Mouse (Mus musculus) forebrain, embryonic 11.5 days (tissue): ENCODE measurements at regions not wholly inside any gene's neighbourhood (a gene's known extent, or its start where the extent isn't known, plus 50 kb on each side); places are given as distances from the start of the nearest gene placed in this dataset.

Experiments used
- ATAC-seq: fragments of 200-750 bp; cut with Nextera tagmentation; replicated peaks from 2 replicates; pipeline ENCODE4 v1.8.0; 2017; ENCODE audit warnings: moderate TSS enrichment; ENCODE audit not compliant: low FRiP score
- DNase-seq: peaks from one replicate; pipeline ENCODE4 v3.0.0-alpha.2; 2017; ENCODE audit warnings: low spot score
- H3K27ac ChIP-seq: fragments of 300-500 bp; sonication (generic); 2 replicates; pipeline ENCODE4 v1.5.1; 2014; ENCODE audit warnings: low read depth, low read length
- H3K27me3 ChIP-seq: fragments of 300-500 bp; sonication (generic); 2 replicates; pipeline ENCODE4 v1.6.1; 2014; ENCODE audit warnings: mild to moderate bottlenecking, low read length, mixed read lengths; ENCODE audit not compliant: control insufficient read depth, insufficient read depth
- H3K36me3 ChIP-seq: fragments of 300-500 bp; sonication (generic); 2 replicates; pipeline ENCODE4 v1.6.1; 2014; ENCODE audit warnings: mild to moderate bottlenecking, low read length, moderate library complexity, mixed read lengths; ENCODE audit not compliant: control insufficient read depth, insufficient read depth
- H3K4me1 ChIP-seq: fragments of 300-500 bp; sonication (generic); replicated peaks from 2 replicates; pipeline ENCODE4 v1.6.1; 2014; ENCODE audit warnings: low read length, mixed read lengths; ENCODE audit not compliant: control insufficient read depth, insufficient read depth
- H3K4me2 ChIP-seq: fragments of 300-500 bp; sonication (generic); 2 replicates; pipeline ENCODE4 v1.6.1; 2014; ENCODE audit warnings: low read depth, mild to moderate bottlenecking, low read length, moderate library complexity, mixed read lengths; ENCODE audit not compliant: severe bottlenecking
- H3K4me3 ChIP-seq: fragments of 300-500 bp; sonication (generic); 2 replicates; pipeline ENCODE4 v1.5.1; 2014; ENCODE audit warnings: low read depth, low read length
- H3K9ac ChIP-seq: fragments of 300-500 bp; sonication (generic); 2 replicates; pipeline ENCODE4 v1.6.1; 2014; ENCODE audit warnings: low read length
- H3K9me3 ChIP-seq: fragments of 300-500 bp; sonication (generic); 2 replicates; pipeline ENCODE4 v1.6.1; 2016; ENCODE audit warnings: low read length, mixed read lengths; ENCODE audit not compliant: control insufficient read depth
- WGBS: fragments of 180-500 bp; shearing (Covaris S2); extraction: QIAGEN DNeasy Blood & Tissue Kit; methylation state at CpG from one replicate; pipeline ENCODE4 v1.1.7; 2014; 5-methylcytosine and 5-hydroxymethylcytosine counted together

DNA sequence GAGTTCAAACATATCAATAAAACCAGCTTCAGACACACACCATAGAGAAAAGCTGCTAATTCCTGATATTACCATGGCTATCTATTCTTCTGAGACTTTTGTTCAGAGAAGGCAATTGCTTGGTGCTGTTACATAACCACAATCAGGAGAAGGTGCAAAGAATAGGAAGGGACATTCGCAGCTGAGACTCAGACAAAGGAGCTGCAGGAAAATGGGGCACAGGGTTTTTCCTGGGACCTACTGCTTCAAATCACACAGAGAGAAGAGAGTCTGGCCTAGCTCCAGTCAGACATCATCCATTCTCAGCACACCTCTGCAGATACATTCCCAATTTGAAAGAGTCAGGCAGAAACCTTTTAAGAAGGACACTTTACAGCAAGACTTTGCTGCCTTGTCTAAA, 219.4 kb upstream of the Ercc4 start:
- no peak for ATAC-seq
- Histone ChIP-seq H3K36me3 (no peaks in the 10 kb centered on the region), H3K4me1 (no peaks in the 10 kb centered on the region), H3K27me3 (no peaks in the 10 kb centered on the region), H3K4me3 (no peak overlapping the region), H3K4me2 (no peak overlapping the region), H3K9ac (no peak overlapping the region), H3K27ac (no peak overlapping the region), H3K9me3 (no peaks in the 10 kb centered on the region)
- DNase-seq: no peak
- WGBS: 87% methylated on average over 1 of the region's 1 CpGs

DNA sequence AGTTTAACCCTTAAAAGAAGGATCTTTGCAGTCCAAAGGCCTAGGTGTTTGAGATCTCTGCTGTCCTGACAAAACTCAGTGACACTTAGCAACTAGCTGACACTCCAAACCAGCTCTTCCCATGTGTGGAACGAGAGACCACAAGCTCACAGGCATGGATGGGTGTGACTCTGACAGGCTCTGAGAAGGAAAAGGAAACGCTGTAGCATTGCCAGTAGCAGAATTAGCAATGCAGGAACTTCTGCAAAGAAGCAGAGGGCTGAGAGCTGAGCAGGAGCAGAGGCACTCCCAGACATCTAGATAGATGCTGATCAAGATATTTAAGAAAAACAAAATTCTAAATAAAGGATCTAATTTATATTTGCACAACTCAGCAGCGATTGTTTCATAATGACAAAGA, 218.9 kb upstream of the Ercc4 start:
- H3K4me1 ChIP-seq: no peaks in the 10 kb centered on the region
- H3K9ac ChIP-seq: no peak overlapping the region
- no peaks in the 10 kb centered on the region for H3K27me3 ChIP-seq
- DNase-seq: no peak
- no peaks in the 10 kb centered on the region for H3K9me3 ChIP-seq
- 87% methylated on average over 3 of the region's 3 CpGs for WGBS
- no peak overlapping the region for H3K4me2 ChIP-seq
- H3K36me3 ChIP-seq: no peaks in the 10 kb centered on the region
- no peak for ATAC-seq
- no peak overlapping the region for H3K4me3 ChIP-seq
- no peak overlapping the region for H3K27ac ChIP-seq

DNA sequence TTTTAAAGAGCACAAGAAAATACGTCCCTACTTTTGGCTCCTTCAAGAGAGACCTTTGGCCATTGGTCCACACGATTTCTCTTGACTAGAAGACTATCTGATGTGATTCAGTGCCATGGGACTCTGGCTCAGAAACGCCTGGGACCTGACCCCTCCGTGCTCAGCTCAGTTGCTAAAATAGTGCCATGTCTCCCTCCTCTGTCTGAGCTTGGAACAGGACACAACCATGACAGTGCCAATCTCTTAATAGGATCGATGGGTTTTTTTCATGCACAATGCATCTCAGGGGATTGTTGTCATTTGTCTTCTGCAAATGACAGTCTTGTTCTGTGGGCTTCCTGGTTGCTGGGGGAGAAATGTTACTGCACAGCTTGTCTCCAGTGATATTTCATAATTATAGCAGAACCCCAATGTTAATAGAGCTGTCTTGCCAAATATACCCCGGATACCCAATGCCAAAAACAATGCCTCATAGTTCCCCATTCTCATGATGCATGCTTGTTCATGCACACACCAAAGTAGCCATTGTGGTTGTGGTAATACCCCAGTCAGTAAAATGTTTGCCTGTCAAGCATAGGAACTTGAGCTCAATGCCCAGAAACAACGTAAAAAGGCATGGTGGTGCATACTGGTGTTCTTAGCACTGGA, 216.7 kb upstream of the Ercc4 start:
- Histone ChIP-seq H3K27me3 (no peaks in the 10 kb centered on the region), H3K27ac (no peak overlapping the region), H3K4me1 (no peaks in the 10 kb centered on the region), H3K36me3 (no peaks in the 10 kb centered on the region), H3K4me2 (no peak overlapping the region), H3K4me3 (no peak overlapping the region), H3K9me3 (no peaks in the 10 kb centered on the region), H3K9ac (no peak overlapping the region)
- ATAC-seq (no peak), DNase-seq (no peak)
- WGBS: 87% methylated on average over 7 of the region's 7 CpGs

DNA sequence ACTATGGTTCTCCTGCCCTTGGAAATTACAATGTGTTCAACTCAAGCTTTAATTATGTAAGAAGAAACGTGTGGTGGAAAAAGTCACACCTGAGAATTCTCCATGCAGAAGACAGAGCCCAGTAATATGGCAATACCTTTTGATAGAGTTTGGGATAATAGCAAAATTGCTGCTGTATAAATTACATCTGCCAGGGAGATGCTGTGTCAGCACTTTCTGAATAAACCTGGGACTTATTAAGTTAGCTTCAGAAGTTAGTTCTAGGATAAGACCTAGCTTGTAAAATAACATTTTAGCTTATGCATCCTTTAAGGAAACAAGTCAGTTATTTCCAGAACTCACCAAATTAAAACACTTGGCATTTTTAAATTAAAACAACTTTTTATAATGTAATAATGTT, 212.2 kb upstream of the Ercc4 start:
- H3K27ac ChIP-seq: no peak overlapping the region
- no peak overlapping the region for H3K4me3 ChIP-seq
- ATAC-seq (no peak), DNase-seq (no peak)
- 72% methylated on average over 1 of the region's 1 CpGs for WGBS
- no peak overlapping the region for H3K4me2 ChIP-seq
- H3K36me3 ChIP-seq: no peaks in the 10 kb centered on the region
- H3K27me3 ChIP-seq: no peaks in the 10 kb centered on the region
- no peaks in the 10 kb centered on the region for H3K9me3 ChIP-seq
- H3K9ac ChIP-seq: no peak overlapping the region
- no peaks in the 10 kb centered on the region for H3K4me1 ChIP-seq

DNA sequence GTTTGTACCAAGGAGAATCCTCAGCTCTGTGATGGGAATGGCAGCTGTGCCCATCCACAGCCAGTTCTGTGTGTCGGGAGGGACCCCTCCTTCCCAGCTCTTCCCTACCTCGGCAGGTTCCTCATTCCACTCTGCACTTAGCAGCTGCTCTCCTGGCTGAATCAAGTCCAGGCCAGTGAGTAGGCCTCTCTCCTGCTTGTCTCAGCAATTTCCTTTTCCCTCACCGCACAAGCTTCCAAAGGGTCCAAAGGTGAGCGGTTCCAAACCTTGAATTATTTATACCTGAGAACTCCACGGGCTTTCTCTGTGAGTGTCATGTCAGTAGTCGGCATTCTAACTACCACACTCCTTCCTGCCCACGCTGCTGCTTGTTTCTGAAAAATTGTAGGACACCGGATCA, 208.8 kb upstream of the Ercc4 start:
- Histone ChIP-seq H3K9ac (no peak overlapping the region), H3K27ac (no peak overlapping the region), H3K4me2 (no peak overlapping the region), H3K4me3 (no peak overlapping the region), H3K36me3 (no peaks in the 10 kb centered on the region), H3K9me3 (no peaks in the 10 kb centered on the region), H3K4me1 (no peaks in the 10 kb centered on the region), H3K27me3 (no peaks in the 10 kb centered on the region)
- WGBS: 85% methylated on average over 8 of the region's 8 CpGs
- DNase-seq: no peak
- ATAC-seq: no peak

DNA sequence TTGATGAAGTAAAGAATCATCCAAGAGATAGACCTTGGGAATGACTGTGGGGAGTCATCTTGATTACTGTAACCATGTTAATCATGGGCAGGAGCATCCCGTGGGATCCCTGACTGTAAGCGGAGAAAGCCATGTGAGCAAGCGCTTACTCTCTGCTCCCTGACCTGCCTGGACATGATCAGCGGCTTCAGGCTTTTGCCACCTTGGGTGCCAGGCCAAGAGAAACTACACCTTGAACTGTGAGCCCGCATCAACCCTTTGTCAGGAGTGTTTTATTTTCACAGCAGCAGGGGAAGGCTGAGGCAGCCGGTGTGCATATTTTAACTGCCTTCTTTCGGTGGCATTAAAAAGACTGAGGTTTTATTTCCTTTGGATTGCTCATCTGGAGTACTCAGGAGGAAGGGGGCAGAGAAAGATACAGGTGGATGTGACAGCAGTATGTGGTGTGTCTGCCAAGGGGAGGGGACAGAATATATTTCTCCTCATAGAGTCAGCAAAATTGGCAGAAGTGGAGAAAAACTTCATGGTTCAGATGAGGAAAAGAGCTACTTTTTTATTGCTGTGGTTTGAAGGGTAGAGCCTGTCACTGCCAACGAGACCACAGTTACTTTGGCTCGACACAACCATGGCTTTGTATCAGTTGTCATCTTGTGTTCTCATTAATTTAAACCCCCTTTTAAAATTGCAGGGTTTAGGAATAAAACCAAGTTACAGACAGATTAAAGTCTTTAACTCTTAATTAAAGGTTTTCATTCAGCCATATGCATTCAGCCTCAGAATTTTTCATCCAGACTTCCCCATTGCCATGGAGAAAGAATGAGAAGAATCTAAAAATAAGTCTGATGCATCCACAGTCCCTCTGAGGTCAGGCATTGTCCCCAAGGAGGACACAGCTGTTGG, 208.1 kb upstream of the Ercc4 start:
- H3K9me3 ChIP-seq: no peaks in the 10 kb centered on the region
- H3K27me3 ChIP-seq: no peaks in the 10 kb centered on the region
- whole genome bisulfite sequencing: 53% methylated on average over 9 of the region's 9 CpGs
- H3K4me3 ChIP-seq: no peak overlapping the region
- no peak for ATAC-seq
- no peak overlapping the region for H3K27ac ChIP-seq
- H3K9ac ChIP-seq: no peak overlapping the region
- H3K36me3 ChIP-seq: no peaks in the 10 kb centered on the region
- no peak overlapping the region for H3K4me2 ChIP-seq
- DNase-seq: no peak
- no peaks in the 10 kb centered on the region for H3K4me1 ChIP-seq

DNA sequence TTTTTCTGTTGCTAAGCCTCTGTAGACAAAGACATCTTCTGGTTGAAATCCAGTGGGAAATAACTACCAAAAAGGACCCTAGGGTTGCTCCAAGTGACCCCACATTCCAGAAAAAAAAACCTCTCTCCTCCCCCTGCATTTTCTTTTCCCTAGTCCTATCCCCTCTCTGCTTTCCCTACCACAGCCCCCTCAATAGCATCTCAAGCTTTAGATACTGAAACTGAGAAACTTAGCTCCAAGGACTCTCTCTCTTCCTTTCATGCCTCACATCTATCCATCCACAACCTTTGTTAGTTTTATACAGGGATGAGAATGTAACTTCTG, 207.5 kb upstream of the Ercc4 start:
- Histone ChIP-seq H3K4me2 (no peak overlapping the region), H3K27ac (no peak overlapping the region), H3K27me3 (no peaks in the 10 kb centered on the region), H3K4me1 (no peaks in the 10 kb centered on the region), H3K4me3 (no peak overlapping the region), H3K9me3 (no peaks in the 10 kb centered on the region), H3K36me3 (no peaks in the 10 kb centered on the region), H3K9ac (no peak overlapping the region)
- no peak for DNase-seq
- ATAC-seq: no peak; the same call in 1 of the 2 replicates

DNA sequence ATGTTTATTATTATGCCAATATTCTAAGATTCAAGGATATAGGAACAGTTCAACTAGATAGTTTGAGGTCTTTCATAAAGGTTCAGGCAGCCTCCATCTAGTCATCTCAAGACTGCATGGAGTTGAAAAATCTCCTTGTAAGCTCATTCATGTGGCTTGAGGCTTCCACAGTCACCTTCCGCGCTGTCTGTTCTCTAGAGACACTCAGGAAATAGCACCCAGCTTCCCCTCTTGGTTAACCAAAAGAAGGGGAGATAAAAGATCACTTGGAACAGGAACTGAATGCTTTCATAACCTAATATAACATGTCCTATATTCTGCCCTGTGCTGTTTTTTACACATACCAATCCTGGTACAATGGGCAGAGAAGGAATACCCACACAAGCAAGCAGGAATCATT, 206.3 kb upstream of the Ercc4 start:
- DNase-seq: no peak
- Histone ChIP-seq H3K4me3 (no peak overlapping the region), H3K9ac (no peak overlapping the region), H3K4me2 (no peak overlapping the region), H3K36me3 (no peaks in the 10 kb centered on the region), H3K9me3 (no peaks in the 10 kb centered on the region), H3K27me3 (no peaks in the 10 kb centered on the region), H3K27ac (no peak overlapping the region), H3K4me1 (no peaks in the 10 kb centered on the region)
- ATAC-seq: no peak
- 96% methylated on average over 2 of the region's 2 CpGs for whole genome bisulfite sequencing

DNA sequence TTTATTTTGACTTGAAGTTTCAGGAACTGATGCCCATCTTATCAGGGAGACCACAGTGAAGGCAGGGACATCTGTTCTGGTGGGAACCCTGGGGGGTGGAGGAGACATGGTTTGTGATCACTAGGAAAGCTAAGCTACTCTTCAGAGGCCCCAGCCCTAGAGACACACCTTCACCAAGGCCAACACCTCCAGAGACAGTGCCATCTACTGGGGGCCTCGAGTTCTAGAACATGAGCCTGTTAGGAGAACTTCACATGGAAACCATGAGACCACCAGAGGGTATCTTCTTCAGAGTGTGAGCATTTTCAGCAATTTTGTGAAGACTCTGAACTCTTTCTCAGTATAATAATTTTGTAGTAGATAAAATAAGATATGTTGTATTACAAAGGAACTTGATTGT, 204.5 kb upstream of the Ercc4 start:
- no peak overlapping the region for H3K27ac ChIP-seq
- no peaks in the 10 kb centered on the region for H3K9me3 ChIP-seq
- H3K9ac ChIP-seq: no peak overlapping the region
- DNase-seq (no peak), ATAC-seq (no peak)
- H3K4me2 ChIP-seq: no peak overlapping the region
- 58% methylated on average over 1 of the region's 1 CpGs for WGBS
- no peaks in the 10 kb centered on the region for H3K27me3 ChIP-seq
- no peaks in the 10 kb centered on the region for H3K36me3 ChIP-seq
- no peak overlapping the region for H3K4me3 ChIP-seq
- no peaks in the 10 kb centered on the region for H3K4me1 ChIP-seq
